Mouse (Mus musculus) lung, postnatal 0 days (tissue): ENCODE measurements around the gene Gsdma3.

Experiments
- CTCF ChIP-seq: IDR thresholded peaks from 2 replicates; pipeline ENCODE4 v1.5.1; 2016; ENCODE audit warnings: antibody characterized with exemption, mild to moderate bottlenecking
- EP300 ChIP-seq: IDR thresholded peaks from 2 replicates; pipeline ENCODE4 v1.6.1; 2016; ENCODE audit warnings: antibody characterized with exemption, mild to moderate bottlenecking, control low read depth

DNA sequence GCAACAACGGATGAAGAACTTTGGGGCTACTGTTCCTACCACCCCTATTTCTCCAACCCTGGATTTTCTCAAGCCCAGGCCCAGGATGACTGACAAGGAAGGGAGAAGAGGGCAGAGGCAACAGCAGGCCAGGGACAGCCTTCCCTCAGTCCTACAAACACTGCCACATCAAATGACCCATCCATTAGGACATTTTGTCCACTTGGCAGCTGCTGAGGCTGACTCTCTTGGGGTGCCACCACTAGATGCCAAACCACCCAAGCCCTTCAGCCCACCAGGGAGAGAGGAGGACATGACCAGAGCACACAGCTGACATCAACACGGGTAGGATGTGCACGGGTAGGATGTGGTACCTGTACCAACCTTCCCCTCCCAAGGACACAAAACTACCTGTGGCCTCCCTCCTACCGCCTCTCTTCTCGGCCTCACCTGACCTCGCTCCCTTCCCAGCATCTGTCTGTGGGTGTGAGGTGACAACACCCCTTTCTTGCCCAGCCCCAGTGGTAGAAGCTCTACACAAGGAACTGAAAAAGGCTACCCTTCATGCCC is 41.5 kb upstream of the Gsdma3 start:
- TF ChIP-seq CTCF: no peak
- TF ChIP-seq EP300: no peak
